Mouse (Mus musculus) liver, embryonic 14.5 days (tissue): ENCODE data around the gene Zc3h6. TPM values are rescaled to one million over a fixed set of nuclear protein-coding genes. Genes with fewer than 3 reads are reported as not detected.

Source experiments
- ATAC-seq: fragments of 200-750 bp; cut with Nextera tagmentation; 2 replicates; pipeline ENCODE4 v1.8.0; 2017; ENCODE audit warnings: moderate number of reproducible peaks, mild to moderate bottlenecking, moderate library complexity; ENCODE audit not compliant: insufficient read depth
- DNase-seq, 3 experiments: peaks; one replicate each; pipeline ENCODE4 v3.0.0-alpha.2; 2012 to 2013; ENCODE audit warnings: low read depth in 3 of 3, low spot score in 3 of 3
- H3K27ac ChIP-seq: fragments of 300-500 bp; sonication (generic); 2 replicates; pipeline ENCODE4 v1.5.1; 2014; ENCODE audit warnings: moderate library complexity, mild to moderate bottlenecking, control low read depth, inconsistent platforms
- H3K27me3 ChIP-seq: fragments of 300-500 bp; sonication (generic); 2 replicates; pipeline ENCODE4 v1.6.1; 2014; ENCODE audit warnings: mild to moderate bottlenecking, low read length, moderate library complexity; ENCODE audit not compliant: control insufficient read depth, insufficient read depth
- H3K36me3 ChIP-seq: fragments of 300-500 bp; sonication (generic); replicated peaks from 2 replicates; pipeline ENCODE4 v1.6.1; 2014; ENCODE audit warnings: low read depth; ENCODE audit not compliant: control insufficient read depth, insufficient read depth
- H3K4me1 ChIP-seq, 2 experiments: fragments of 200-500 bp in 1 of 2; fragments of 300-500 bp in 1 of 2; sonication (generic) in 1 of 2; replicated peaks; 2 replicates each; pipeline ENCODE4 v1.6.1; 2012 to 2014; ENCODE audit warnings: antibody characterized with exemption in 1 of 2, inconsistent platforms in 1 of 2, low read length in 1 of 2; ENCODE audit not compliant: control insufficient read depth in 2 of 2, insufficient read depth in 2 of 2
- H3K4me2 ChIP-seq: fragments of 300-500 bp; sonication (generic); 2 replicates; pipeline ENCODE4 v1.6.1; 2014; ENCODE audit warnings: low read depth, mild to moderate bottlenecking, control low read depth, moderate library complexity
- H3K4me3 ChIP-seq, 2 experiments: fragments of 200-500 bp in 1 of 2; fragments of 300-500 bp in 1 of 2; sonication (generic) in 1 of 2; 2 replicates each; pipeline ENCODE4 v1.5.1; 2012 to 2014; ENCODE audit warnings: low read depth in 2 of 2, low read length in 2 of 2, mild to moderate bottlenecking in 2 of 2, control low read depth in 1 of 2, inconsistent platforms in 1 of 2, moderate library complexity in 1 of 2; ENCODE audit not compliant: insufficient read depth in 1 of 2
- H3K9ac ChIP-seq: fragments of 300-500 bp; sonication (generic); replicated peaks from 2 replicates; pipeline ENCODE4 v1.6.1; 2014; ENCODE audit warnings: mild to moderate bottlenecking, control low read depth, moderate library complexity
- H3K9me3 ChIP-seq: fragments of 300-500 bp; sonication (generic); 2 replicates; pipeline ENCODE4 v1.6.1; 2016; ENCODE audit warnings: low read length, mixed read lengths; ENCODE audit not compliant: control insufficient read depth
- CTCF ChIP-seq: IDR thresholded peaks from 2 replicates; pipeline ENCODE4 v1.5.1; 2016; ENCODE audit warnings: antibody characterized with exemption, low read depth, control low read depth
- EP300 ChIP-seq: IDR thresholded peaks from 2 replicates; pipeline ENCODE4 v1.6.1; 2016; ENCODE audit warnings: antibody characterized with exemption, low read depth
- WGBS: fragments of 180-500 bp; shearing (Covaris S2); extraction: QIAGEN DNeasy Blood & Tissue Kit; methylation state at CpG from one replicate; pipeline ENCODE4 v1.1.7; 2014; ENCODE audit not compliant: insufficient replicate concordance; 5-methylcytosine and 5-hydroxymethylcytosine counted together
- polyA plus RNA-seq, 2 experiments: library from polyadenylated mRNA; depleted of rRNA in 1 of 2; stranded (reverse) in 1 of 2; unstranded in 1 of 2; fragments of >200 nt; fragmentation: Nextera tagmentation in 1 of 2; extraction: Ambion mirVana in 1 of 2; gene quantifications; 2 replicates each; pipeline versions ENCODE4 v1.2.1 to v1.2.3; 2012 to 2014

Gene Zc3h6
- polyA plus RNA-seq (2012; rRNA removed) (0.49 and 0.56 TPM in 2 replicates), polyA plus RNA-seq (2014; fragmentation: Nextera tagmentation; extraction: Ambion mirVana) (0.75 and 0.76 TPM in 2 replicates)

GRCm38 (mm10) chr2:128966641-128967580 is at the start of gene Zc3h6:
Gene Zc3h6, plus strand, starts transcription at chr2:128967402.
- peak; percentile 66 for TF ChIP-seq EP300
- TF ChIP-seq CTCF: no peak; the same call in 1 of the 2 replicates
- H3K9me3 ChIP-seq: no peaks in the 10 kb centered on the region
- H3K4me2 ChIP-seq: peak within 1 kb of the TSS; percentile 84
- H3K4me1 ChIP-seq: peaks cover 8% of the 10 kb centered on the region in 2 experiments; a peak in 3 of 4 replicates
- under 1% methylated on average over 65 of the region's 65 CpGs for WGBS
- no peaks in the 10 kb centered on the region for H3K36me3 ChIP-seq
- H3K9ac ChIP-seq: peak within 1 kb of the TSS; percentile 100
- peak within 1 kb of the TSS; percentile 90 to 94 for H3K4me3 ChIP-seq
- DNase-seq: peak; percentile 96 to 97 (median 97)
- peak within 1 kb of the TSS; percentile 93 for H3K27ac ChIP-seq
- peak; percentile 98 for ATAC-seq
- no peaks in the 10 kb centered on the region for H3K27me3 ChIP-seq

- H3K27me3 ChIP-seq: no peaks in the 10 kb centered on the region
- H3K36me3 ChIP-seq: peaks cover 5% of the 10 kb centered on the region; the same call in 1 of the 2 replicates
- no peak overlapping the region for H3K27ac ChIP-seq
- ATAC-seq (no peak), DNase-seq (no peak)
- H3K4me1 ChIP-seq: no peaks in the 10 kb centered on the region
- no peak overlapping the region for H3K4me2 ChIP-seq
- no peaks in the 10 kb centered on the region for H3K9me3 ChIP-seq
- 71% methylated on average over 4 of the region's 4 CpGs for WGBS
- H3K9ac ChIP-seq: no peak overlapping the region
- no peak overlapping the region for H3K4me3 ChIP-seq
- TF ChIP-seq CTCF (no peak), EP300 (no peak)
Measured at GRCm38 (mm10) chr2:128924799-128925198, 42.4 kb upstream of the Zc3h6 start.

- Histone ChIP-seq H3K9ac (no peak overlapping the region), H3K36me3 (peaks cover 9% of the 10 kb centered on the region; the same call in 1 of the 2 replicates), H3K9me3 (no peaks in the 10 kb centered on the region), H3K4me2 (no peak overlapping the region), H3K27ac (no peak overlapping the region), H3K4me3 (no peak overlapping the region), H3K4me1 (no peaks in the 10 kb centered on the region), H3K27me3 (no peaks in the 10 kb centered on the region)
- TF ChIP-seq EP300 (no peak), CTCF (no peak)
- ATAC-seq: no peak
- WGBS: 68% methylated on average over 3 of the region's 3 CpGs
- DNase-seq: no peak
Measured at GRCm38 (mm10) chr2:128928446-128928845, 38.8 kb upstream of the Zc3h6 start.

GRCm38 (mm10) chr2:128930704-128931103 is 36.5 kb upstream of the Zc3h6 start:
- no peak overlapping the region for H3K4me3 ChIP-seq
- no peaks in the 10 kb centered on the region for H3K9me3 ChIP-seq
- no peaks in the 10 kb centered on the region for H3K4me1 ChIP-seq
- H3K27me3 ChIP-seq: no peaks in the 10 kb centered on the region
- no peak overlapping the region for H3K4me2 ChIP-seq
- peaks cover 8% of the 10 kb centered on the region for H3K36me3 ChIP-seq
- no peak for TF ChIP-seq CTCF
- TF ChIP-seq EP300: no peak
- DNase-seq (no peak), ATAC-seq (no peak)
- H3K9ac ChIP-seq: no peak overlapping the region
- no peak overlapping the region for H3K27ac ChIP-seq

- ATAC-seq (no peak), DNase-seq (no peak)
- H3K9me3 ChIP-seq: no peaks in the 10 kb centered on the region
- no peak overlapping the region for H3K9ac ChIP-seq
- H3K4me2 ChIP-seq: no peak overlapping the region
- H3K27ac ChIP-seq: no peak overlapping the region
- no peak for TF ChIP-seq CTCF
- no peak for TF ChIP-seq EP300
- H3K4me1 ChIP-seq: no peaks in the 10 kb centered on the region
- no peak overlapping the region for H3K4me3 ChIP-seq
- H3K27me3 ChIP-seq: no peaks in the 10 kb centered on the region
- H3K36me3 ChIP-seq: peaks cover 4% of the 10 kb centered on the region
- WGBS: 75% methylated on average over 3 of the region's 3 CpGs
Measured at GRCm38 (mm10) chr2:128936256-128936655, 30.9 kb upstream of the Zc3h6 start.
